In the genomic region with DNA sequence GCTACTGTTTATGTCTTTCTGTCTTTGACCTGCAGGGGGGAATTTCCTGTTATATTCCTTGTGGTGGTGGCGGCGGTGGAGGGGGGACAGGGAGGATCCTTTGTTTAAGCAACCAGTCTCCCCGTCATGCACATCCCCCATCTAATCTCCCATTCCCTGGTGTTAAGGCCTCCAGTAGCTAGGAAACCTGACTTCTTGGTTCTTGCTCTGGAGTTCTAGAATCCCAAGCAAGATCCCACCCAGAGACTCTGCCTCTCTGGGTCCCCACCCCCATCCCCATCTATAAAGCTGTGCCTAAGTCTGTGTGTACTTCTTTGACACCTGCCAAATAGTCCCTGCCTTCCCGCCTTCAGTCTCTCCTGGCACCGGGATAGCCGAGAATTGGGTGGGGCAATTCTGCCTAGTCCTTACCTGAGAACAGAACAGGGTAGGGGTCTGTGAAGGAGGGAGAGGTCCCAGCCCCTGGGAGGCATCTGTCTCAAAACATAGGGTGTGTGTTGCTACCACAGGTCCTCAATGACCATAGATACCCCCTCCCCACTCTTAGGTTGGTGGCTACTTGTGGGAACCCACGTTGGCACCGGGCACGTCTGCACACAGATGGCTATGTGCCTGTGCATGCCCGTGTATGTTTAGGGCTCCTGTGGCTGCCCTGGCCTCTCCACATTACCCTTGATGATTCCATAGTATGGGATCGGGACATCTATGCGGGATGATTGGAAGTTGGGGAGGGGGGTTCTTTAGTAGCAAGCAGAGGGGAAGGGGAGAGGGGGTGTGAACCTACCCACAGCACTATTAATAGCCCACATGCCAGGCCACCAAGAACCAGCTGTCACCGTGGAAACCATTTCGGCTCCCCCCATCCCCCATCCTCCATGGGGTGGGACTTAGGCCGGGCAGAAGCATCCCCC, we compare ENCODE assay signal across 8 mouse cellular contexts. TPM values are rescaled to one million over a fixed set of nuclear protein-coding genes. Genes with fewer than 3 reads are reported as not detected.
DNase-seq lines count a peak whose midpoint lies in the region; ATAC-seq and TF ChIP-seq lines count a peak whose summit lies in the region.

No protein-coding gene starts in this region.

- no peaks in the 10 kb centered on the region for H3K9me3 ChIP-seq in heart, embryonic 11.5 days (replicated peaks; ENCODE audit: control insufficient read depth, low read length)
- H3K9me3 ChIP-seq in midbrain, embryonic 14.5 days (ENCODE audit: control insufficient read depth, low read length): no peaks in the 10 kb centered on the region

- intact Hi-C loops in heart, adult 2 months (cut with DNase I): no loop called here

- DNase-seq in heart, adult 2 months: peak; percentile 37 to 46
- DNase-seq in heart, postnatal 4 days: no peak
- DNase-seq in cerebellum, adult 18-20 months: peak; percentile 45 to 53
- DNase-seq in kidney, postnatal 25 days: peak; percentile 31 to 60
- DNase-seq in midbrain, embryonic 14.5 days: peak; percentile 82
- DNase-seq in gastrocnemius, postnatal 10 days: no peak
- DNase-seq in gastrocnemius, postnatal 4 days (ENCODE audit: low spot score in 2 of 2): no peak

- no peaks in the 10 kb centered on the region for H3K27me3 ChIP-seq in heart, adult 2 months (ENCODE audit: control insufficient read depth, insufficient read depth, low read length)
- H3K27me3 ChIP-seq in heart, embryonic 11.5 days (ENCODE audit: control insufficient read depth, insufficient read depth, low read length): no peaks in the 10 kb centered on the region
- no peaks in the 10 kb centered on the region for H3K27me3 ChIP-seq in midbrain, embryonic 14.5 days (ENCODE audit: control insufficient read depth, insufficient read depth, low read length)

- TF ChIP-seq POLR2A in heart, adult 2 months (IDR thresholded peaks at IDR 0.05; ENCODE audit: insufficient read depth, low read depth, low read length): no peak

- H3K27ac ChIP-seq in heart, adult 2 months: peak overlapping the region; percentile 77
- H3K27ac ChIP-seq in heart, embryonic 11.5 days (ENCODE audit: low read depth, low read length): peak overlapping the region; percentile 73
- peak overlapping the region; percentile 92 for H3K27ac ChIP-seq in midbrain, embryonic 14.5 days (replicated peaks; ENCODE audit: low read depth, low read length)

- H3K4me1 ChIP-seq in heart, adult 2 months (ENCODE audit: control insufficient read depth, insufficient read depth, low read length): peaks cover 55% of the 10 kb centered on the region
- H3K4me1 ChIP-seq in heart, embryonic 11.5 days (ENCODE audit: control insufficient read depth, insufficient read depth, low read length): peaks cover 96% of the 10 kb centered on the region
- H3K4me1 ChIP-seq in midbrain, embryonic 14.5 days (ENCODE audit: control insufficient read depth, insufficient read depth, low read length): peaks cover 86% of the 10 kb centered on the region

- TF ChIP-seq CTCF in heart, adult 2 months (IDR thresholded peaks at IDR 0.05): peak; percentile 42

- 23% methylated on average over 15 of the region's 15 CpGs for WGBS in heart, adult 2 months
- WGBS in heart, embryonic 11.5 days (ENCODE audit: insufficient replicate concordance): 26% methylated on average over 15 of the region's 15 CpGs
- 11% methylated on average over 15 of the region's 15 CpGs for WGBS in midbrain, embryonic 14.5 days

- H3K36me3 ChIP-seq in heart, adult 2 months (ENCODE audit: control insufficient read depth, insufficient read depth, low read length): peaks cover 5% of the 10 kb centered on the region; the same call in 1 of the 2 replicates
- no peaks in the 10 kb centered on the region for H3K36me3 ChIP-seq in heart, embryonic 11.5 days (ENCODE audit: control insufficient read depth, insufficient read depth, low read length)
- peaks cover 9% of the 10 kb centered on the region for H3K36me3 ChIP-seq in midbrain, embryonic 14.5 days (ENCODE audit: control insufficient read depth, insufficient read depth, low read length)

- H3K4me2 ChIP-seq in heart, embryonic 11.5 days: peak overlapping the region; percentile 41
- peak overlapping the region; percentile 73 for H3K4me2 ChIP-seq in midbrain, embryonic 14.5 days (ENCODE audit: low read length)

- no peak for ATAC-seq in heart, embryonic 11.5 days (replicated peaks; ENCODE audit: insufficient number of reproducible peaks, low FRiP score, low TSS enrichment)
- peak; percentile 38 for ATAC-seq in midbrain, embryonic 14.5 days (ENCODE audit: low FRiP score, low TSS enrichment)

- peaks cover 6% of the 10 kb centered on the region for H3K79me2 ChIP-seq in heart, adult 2 months (replicated peaks; ENCODE audit: control insufficient read depth, insufficient read depth, low read length)

- no peak overlapping the region; the same call in 1 of the 2 replicates for H3K4me3 ChIP-seq in heart, adult 2 months
- 0 out of 2 replicates have a peak overlapping the region, but pooled peaks have one; percentile 11 for H3K4me3 ChIP-seq in heart, embryonic 11.5 days (ENCODE audit: low read depth, low read length)
- H3K4me3 ChIP-seq in midbrain, embryonic 14.5 days (replicated peaks; ENCODE audit: low read depth, low read length): peak overlapping the region; percentile 28

- TF ChIP-seq EP300 in heart, adult 2 months (IDR thresholded peaks at IDR 0.05; ENCODE audit: insufficient read depth, low read depth, low read length): no peak

- no peak overlapping the region for H3K9ac ChIP-seq in heart, adult 2 months (ENCODE audit: low read depth, low read length)
- peak overlapping the region; percentile 43; the same call in 1 of the 2 replicates for H3K9ac ChIP-seq in heart, embryonic 11.5 days (ENCODE audit: low read depth, low read length)
- H3K9ac ChIP-seq in midbrain, embryonic 14.5 days (replicated peaks; ENCODE audit: low read length): peak overlapping the region; percentile 61

RNA-seq across cellular contexts. Expression of a gene that starts 8.3 kb away (rescaled TPM):
- total RNA-seq in heart, adult 2 months (2021): 100 to 1,000 TPM; 103 to 105 TPM
- 89.4 and 104 TPM in 2 replicates for polyA plus RNA-seq in heart, adult 2 months (2012; rRNA removed)
- 100 to 1,000 TPM; 171 to 183 TPM for total RNA-seq in heart, postnatal 4 days (2021)
- polyA plus RNA-seq in heart, embryonic 11.5 days (2014; fragmentation: Nextera tagmentation; extraction: Ambion mirVana): 32.2 and 35.7 TPM in 2 replicates
- 175 and 194 TPM in 2 replicates for polyA plus RNA-seq in midbrain, embryonic 14.5 days (2014; fragmentation: Nextera tagmentation; extraction: Ambion mirVana)
- 100 to 1,000 TPM; 149 to 169 TPM for total RNA-seq in gastrocnemius, postnatal 10 days (2021)
- total RNA-seq in gastrocnemius, postnatal 4 days (2021): 100 to 1,000 TPM; 225 TPM

RNA-seq across cellular contexts. Expression of a gene that starts 19.5 kb away (rescaled TPM):
- 10 to 100 TPM; 41.6 to 48.1 TPM for total RNA-seq in heart, adult 2 months (2021)
- polyA plus RNA-seq in heart, adult 2 months (2012; rRNA removed): 54.5 and 65.2 TPM in 2 replicates
- total RNA-seq in heart, postnatal 4 days (2021): 10 to 100 TPM; 51.7 to 52.3 TPM
- 31.6 and 42.1 TPM in 2 replicates for polyA plus RNA-seq in heart, embryonic 11.5 days (2014; fragmentation: Nextera tagmentation; extraction: Ambion mirVana)
- 65.7 and 81.1 TPM in 2 replicates for polyA plus RNA-seq in midbrain, embryonic 14.5 days (2014; fragmentation: Nextera tagmentation; extraction: Ambion mirVana)
- total RNA-seq in gastrocnemius, postnatal 10 days (2021): 10 to 100 TPM; 47.8 to 52.5 TPM
- total RNA-seq in gastrocnemius, postnatal 4 days (2021): 10 to 100 TPM; 47.8 to 58.0 TPM

RNA-seq across cellular contexts. Expression of a gene that starts 26.4 kb away (rescaled TPM):
- 100 to 1,000 TPM in 1 of 2 experiments, 10 to 100 TPM in 1; 35.5 to 111 TPM for total RNA-seq in heart, adult 2 months (2021)
- 190 and 208 TPM in 2 replicates for polyA plus RNA-seq in heart, adult 2 months (2012; rRNA removed)
- 10 to 100 TPM; 26.3 to 27.6 TPM for total RNA-seq in heart, postnatal 4 days (2021)
- polyA plus RNA-seq in heart, embryonic 11.5 days (2014; fragmentation: Nextera tagmentation; extraction: Ambion mirVana): 5.6 and 6.4 TPM in 2 replicates
- polyA plus RNA-seq in midbrain, embryonic 14.5 days (2014; fragmentation: Nextera tagmentation; extraction: Ambion mirVana): 3.0 TPM in 2 replicates
- total RNA-seq in gastrocnemius, postnatal 10 days (2021): 10 to 100 TPM; 42.4 to 58.7 TPM
- 10 to 100 TPM; 26.7 to 34.2 TPM for total RNA-seq in gastrocnemius, postnatal 4 days (2021)

RNA-seq across cellular contexts. Expression of a gene that starts 46.6 kb away (rescaled TPM):
- 10 to 100 TPM; 68.9 to 75.3 TPM for total RNA-seq in heart, adult 2 months (2021)
- polyA plus RNA-seq in heart, adult 2 months (2012; rRNA removed): 21.9 and 44.4 TPM in 2 replicates
- 10 to 100 TPM; 67.8 to 71.5 TPM for total RNA-seq in heart, postnatal 4 days (2021)
- polyA plus RNA-seq in heart, embryonic 11.5 days (2014; fragmentation: Nextera tagmentation; extraction: Ambion mirVana): 15.9 and 17.1 TPM in 2 replicates
- 25.0 and 35.9 TPM in 2 replicates for polyA plus RNA-seq in midbrain, embryonic 14.5 days (2014; fragmentation: Nextera tagmentation; extraction: Ambion mirVana)
- 10 to 100 TPM; 62.6 to 74.1 TPM for total RNA-seq in gastrocnemius, postnatal 10 days (2021)
- 10 to 100 TPM; 79.3 to 83.9 TPM for total RNA-seq in gastrocnemius, postnatal 4 days (2021)

RNA-seq across cellular contexts. Expression of a gene that starts 47.7 kb away (rescaled TPM):
- not detected for total RNA-seq in heart, adult 2 months (2021)
- polyA plus RNA-seq in heart, adult 2 months (2012; rRNA removed): not detected in 2 replicates
- total RNA-seq in heart, postnatal 4 days (2021): not detected
- polyA plus RNA-seq in heart, embryonic 11.5 days (2014; fragmentation: Nextera tagmentation; extraction: Ambion mirVana): not detected in 2 replicates
- not detected in 2 replicates for polyA plus RNA-seq in midbrain, embryonic 14.5 days (2014; fragmentation: Nextera tagmentation; extraction: Ambion mirVana)
- not detected for total RNA-seq in gastrocnemius, postnatal 10 days (2021)
- total RNA-seq in gastrocnemius, postnatal 4 days (2021): not detected

Comparison
In these comparisons a context has a peak if more than half of its experiments do, and no peak if none do; other contexts are left out.
1. DNase-seq: peak in heart, adult 2 months (2 of 2), cerebellum, adult 18-20 months (2 of 2), kidney, postnatal 25 days (2 of 2) and midbrain, embryonic 14.5 days (single experiment); none in heart, postnatal 4 days (single experiment), gastrocnemius, postnatal 10 days (single experiment) and gastrocnemius, postnatal 4 days (0 of 2).
2. Peak in every context shown above with its lines, with median percentiles within 50 percentile points of each other: H3K27ac ChIP-seq.